Mouse (Mus musculus) natural killer cell, adult 2 months (primary cell): Measurements from ENCODE around the gene Tmem121b.

Source experiments
- DNase-seq, 2 experiments: peaks; one replicate each; pipeline ENCODE4 v3.0.0; 2022; ENCODE audit warnings: low spot score in 2 of 2

The Tmem121b gene

GRCm38 (mm10) chr6:120492499-120493373 lies 871 bp downstream of the Tmem121b start:
- peak in 1 of 2 experiments; percentile 32 for DNase-seq

- no peak for DNase-seq
These were observed 1.6 kb downstream of the Tmem121b start for GRCm38 (mm10) chr6:120491862-120492498.

- DNase-seq, result no peak
These were observed 2.5 kb downstream of the Tmem121b start for GRCm38 (mm10) chr6:120491064-120491463.

GRCm38 (mm10) chr6:120489461-120489860 lies 4.1 kb downstream of the Tmem121b start:
- DNase-seq, result no peak

- DNase-seq, result no peak
These were observed 5.0 kb downstream of the Tmem121b start for GRCm38 (mm10) chr6:120488647-120489046.

GRCm38 (mm10) chr6:120486051-120486510 lies 7.5 kb downstream of the Tmem121b start:
- peak in 1 of 2 experiments; percentile 34 for DNase-seq

GRCm38 (mm10) chr6:120485038-120485437 lies 8.6 kb downstream of the Tmem121b start:
- no peak for DNase-seq

GRCm38 (mm10) chr6:120483211-120483626 lies 10.4 kb downstream of the Tmem121b start:
- peak; percentile 53 to 66 for DNase-seq

GRCm38 (mm10) chr6:120482756-120483155 lies 10.9 kb downstream of the Tmem121b start:
- DNase-seq, result no peak

GRCm38 (mm10) chr6:120482021-120482420 lies 11.6 kb downstream of the Tmem121b start:
- DNase-seq, result no peak

- DNase-seq, result peak in 1 of 2 experiments; percentile 62
These were observed 12.1 kb downstream of the Tmem121b start for GRCm38 (mm10) chr6:120481538-120481937.

GRCm38 (mm10) chr6:120480361-120480760 lies 13.2 kb downstream of the Tmem121b start:
- DNase-seq, result no peak

GRCm38 (mm10) chr6:120479302-120479701 lies 14.3 kb downstream of the Tmem121b start:
- no peak for DNase-seq

GRCm38 (mm10) chr6:120475288-120475687 lies 18.3 kb downstream of the Tmem121b start:
- no peak for DNase-seq

- DNase-seq, result peak; percentile 46 to 66
These were observed 20.2 kb downstream of the Tmem121b start for GRCm38 (mm10) chr6:120473427-120473826.

GRCm38 (mm10) chr6:120472455-120473140 lies 21.0 kb downstream of the Tmem121b start:
- no peak for DNase-seq

- DNase-seq, result no peak
These were observed 21.6 kb downstream of the Tmem121b start for GRCm38 (mm10) chr6:120471991-120472441.

- peak; percentile 51 to 54 for DNase-seq
These were observed 22.9 kb downstream of the Tmem121b start for GRCm38 (mm10) chr6:120470666-120471065.

GRCm38 (mm10) chr6:120469770-120470169 lies 23.8 kb downstream of the Tmem121b start:
- DNase-seq, result no peak

- DNase-seq, result no peak
These were observed 24.3 kb downstream of the Tmem121b start for GRCm38 (mm10) chr6:120469268-120469667.

GRCm38 (mm10) chr6:120468259-120468658 lies 25.3 kb downstream of the Tmem121b start:
- DNase-seq, result no peak
